15 mouse cellular contexts compared by ENCODE assay signal in genomic region chr2:43739190-43739818, GRCm38 (mm10). TPM values are rescaled to one million over a fixed set of nuclear protein-coding genes. Genes with fewer than 3 reads are reported as not detected.
DNase-seq lines count a peak whose midpoint lies in the region; ATAC-seq and TF ChIP-seq lines count a peak whose summit lies in the region.
"Had no signal": no experiment of that assay in that cellular context is flagged by ENCODE, and none has a peak within 500 bp of the region (broad histone marks: within the 10 kb centered on the region; RNA-seq: fewer than 3 reads in every experiment).

No protein-coding gene starts in this region.

- H3K4me1 ChIP-seq in G1E (ENCODE audit: insufficient read depth, low read depth, low read length), result peaks cover 30% of the 10 kb centered on the region
- H3K4me1 ChIP-seq in liver, embryonic 12.5 days, result peaks cover 17% of the 10 kb centered on the region
- no peaks in the 10 kb centered on the region for H3K4me1 ChIP-seq in midbrain, embryonic 13.5 days (replicated peaks)
- H3K4me1 ChIP-seq: embryonic facial prominence, embryonic 13.5 days; heart, embryonic 10.5 days; intestine, embryonic 15.5 days; limb, embryonic 13.5 days had no signal

- WGBS in liver, embryonic 12.5 days (ENCODE audit: insufficient replicate concordance), result 29% methylated on average over 9 of the region's 9 CpGs
- 92% methylated on average over 9 of the region's 9 CpGs for WGBS in midbrain, embryonic 13.5 days

- no peaks in the 10 kb centered on the region for H3K36me3 ChIP-seq in G1E (replicated peaks)
- H3K36me3 ChIP-seq in liver, embryonic 12.5 days, result no peaks in the 10 kb centered on the region
- H3K36me3 ChIP-seq in midbrain, embryonic 13.5 days, result no peaks in the 10 kb centered on the region
- H3K36me3 ChIP-seq: embryonic facial prominence, embryonic 13.5 days; heart, embryonic 10.5 days; intestine, embryonic 15.5 days; limb, embryonic 13.5 days had no signal

- no peak overlapping the region for H3K9ac ChIP-seq in liver, embryonic 12.5 days
- no peak overlapping the region for H3K9ac ChIP-seq in midbrain, embryonic 13.5 days (replicated peaks)
- H3K9ac ChIP-seq: embryonic facial prominence, embryonic 13.5 days; intestine, embryonic 15.5 days; limb, embryonic 13.5 days had no signal

- no peak for TF ChIP-seq CTCF in G1E (IDR thresholded peaks at IDR 0.05; ENCODE audit: low read depth, low read length)

- H3K27me3 ChIP-seq in G1E (ENCODE audit: insufficient read depth, low read length), result no peaks in the 10 kb centered on the region
- H3K27me3 ChIP-seq in liver, embryonic 12.5 days (replicated peaks), result no peaks in the 10 kb centered on the region
- H3K27me3 ChIP-seq in midbrain, embryonic 13.5 days, result no peaks in the 10 kb centered on the region
- H3K27me3 ChIP-seq: embryonic facial prominence, embryonic 13.5 days; intestine, embryonic 15.5 days; limb, embryonic 13.5 days had no signal

- H3K4me3 ChIP-seq in G1E (ENCODE audit: low read depth, low read length), result no peak overlapping the region
- no peak overlapping the region for H3K4me3 ChIP-seq in liver, embryonic 12.5 days
- H3K4me3 ChIP-seq in midbrain, embryonic 13.5 days (replicated peaks), result no peak overlapping the region
- H3K4me3 ChIP-seq: embryonic facial prominence, embryonic 13.5 days; heart, embryonic 10.5 days; intestine, embryonic 15.5 days; limb, embryonic 13.5 days had no signal

- ATAC-seq in G1E (ENCODE audit: extremely low read depth, insufficient number of reproducible peaks, low FRiP score, poor library complexity, severe bottlenecking), result peak; percentile 91
- peak; percentile 72 for ATAC-seq in liver, embryonic 12.5 days
- peak; percentile 64 for ATAC-seq in monocyte, adult 5-6 weeks (replicated peaks; ENCODE audit: insufficient number of reproducible peaks, low FRiP score, low TSS enrichment, poor library complexity, severe bottlenecking)
- ATAC-seq in midbrain, embryonic 13.5 days, result no peak
- ATAC-seq: intestine, embryonic 15.5 days had no signal

- H3K4me2 ChIP-seq in liver, embryonic 12.5 days, result peak overlapping the region; percentile 2; the same call in 1 of the 2 replicates
- no peak overlapping the region for H3K4me2 ChIP-seq in midbrain, embryonic 13.5 days (replicated peaks)
- H3K4me2 ChIP-seq: embryonic facial prominence, embryonic 13.5 days; intestine, embryonic 15.5 days; limb, embryonic 13.5 days had no signal

- H3K27ac ChIP-seq in liver, embryonic 12.5 days, result no peak overlapping the region
- no peak overlapping the region for H3K27ac ChIP-seq in midbrain, embryonic 13.5 days
- H3K27ac ChIP-seq: embryonic facial prominence, embryonic 13.5 days; heart, embryonic 10.5 days; intestine, embryonic 15.5 days; limb, embryonic 13.5 days had no signal

- DNase-seq in B cell, adult 2 months, result peak; percentile 67 to 73
- DNase-seq in G1E (ENCODE audit: low spot score), result peak; percentile 11
- no peak for DNase-seq in kidney, postnatal 14 days
- DNase-seq in layer of hippocampus, postnatal 36 days, result no peak
- DNase-seq: cerebellum, postnatal 10 days; heart, postnatal 4 days; kidney, postnatal 36 days had no signal

- H3K9me3 ChIP-seq in G1E (replicated peaks), result no peaks in the 10 kb centered on the region
- no peaks in the 10 kb centered on the region for H3K9me3 ChIP-seq in liver, embryonic 12.5 days (replicated peaks)
- no peaks in the 10 kb centered on the region for H3K9me3 ChIP-seq in midbrain, embryonic 13.5 days
- H3K9me3 ChIP-seq: embryonic facial prominence, embryonic 13.5 days; heart, embryonic 10.5 days; intestine, embryonic 15.5 days; limb, embryonic 13.5 days had no signal

RNA-seq across cellular contexts. Expression of gene Arhgap15, which starts 9.3 kb away (rescaled TPM):
- 47.4 and 56.4 TPM in 2 replicates for total RNA-seq in G1E (2014; fragmentation: Nextera tagmentation)
- total RNA-seq in G1E (2017), result 38.3 and 39.8 TPM in 2 replicates
- 0.89 and 0.95 TPM in 2 replicates for polyA plus RNA-seq in G1E (2012)
- polyA plus RNA-seq in liver, embryonic 12.5 days (2016; fragmentation: Nextera tagmentation; extraction: Ambion mirVana), result 5.7 and 5.8 TPM in 2 replicates
- total RNA-seq in monocyte, adult 5-6 weeks (2017), result 182 to 204 TPM (median 191 TPM) in 3 replicates
- 0.57 and 0.59 TPM in 2 replicates for polyA plus RNA-seq in midbrain, embryonic 13.5 days (2015; fragmentation: Nextera tagmentation; extraction: Ambion mirVana)
- 10 to 100 TPM; 10.6 to 11.0 TPM for total RNA-seq in layer of hippocampus, postnatal 36 days (2021)
- total RNA-seq: ES-E14 had no signal

Comparison
In these comparisons a context has a peak if more than half of its experiments do, and no peak if none do; other contexts are left out.
1. DNase-seq: peak in B cell, adult 2 months (2 of 2) and G1E (single experiment); none in kidney, postnatal 14 days (single experiment) and layer of hippocampus, postnatal 36 days (0 of 2).